Mouse (Mus musculus) A20 (cell line): Measurements from ENCODE around the gene Efna5.
A peak's percentile ranks its signal among the peaks of the same experiment; 100 is the strongest.

ENCODE experiments used
- DNase-seq: peaks from one replicate; pipeline ENCODE4 v3.0.0-alpha.2; 2011; ENCODE audit warnings: low read depth, low spot score

Gene Efna5

DNA sequence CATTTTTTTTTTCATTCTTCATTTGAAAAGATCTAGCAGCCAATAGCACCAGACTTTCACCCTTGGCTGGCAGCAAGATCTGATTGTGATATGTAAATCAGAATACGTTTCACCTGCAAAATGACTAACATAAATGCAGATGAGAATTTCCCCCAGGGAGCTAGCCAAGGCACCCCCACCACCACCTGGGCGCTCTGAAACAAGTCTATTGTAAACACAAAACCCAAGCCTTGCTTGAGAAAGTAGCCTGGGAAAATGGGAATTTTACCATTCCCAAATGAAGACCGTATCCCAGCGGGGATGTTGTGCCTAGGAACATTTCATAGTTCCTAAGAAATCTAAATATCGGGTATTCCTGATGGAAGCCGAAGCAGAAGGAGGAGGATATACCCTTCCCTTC, 92.3 kb downstream of the Efna5 start:
- no peak for DNase-seq

DNA sequence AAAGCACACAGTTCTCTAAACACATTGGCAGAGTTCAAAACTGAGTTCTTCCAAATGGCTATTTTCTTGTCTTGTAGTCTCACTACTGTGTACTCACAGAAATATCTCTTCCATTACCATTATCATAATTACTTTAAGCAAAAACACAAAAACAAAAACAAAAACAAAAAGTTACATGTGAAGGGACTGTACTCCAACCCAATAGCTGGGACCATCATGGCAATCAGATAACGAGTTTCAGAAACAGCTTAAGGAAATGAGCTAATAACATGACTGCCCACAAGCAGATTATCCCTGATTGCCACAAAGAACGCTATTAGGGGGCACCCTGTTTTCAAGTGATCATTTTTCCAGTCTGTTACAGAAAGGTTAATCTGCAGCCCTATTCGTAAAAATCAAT, 93.3 kb downstream of the Efna5 start:
- no peak for DNase-seq

DNA sequence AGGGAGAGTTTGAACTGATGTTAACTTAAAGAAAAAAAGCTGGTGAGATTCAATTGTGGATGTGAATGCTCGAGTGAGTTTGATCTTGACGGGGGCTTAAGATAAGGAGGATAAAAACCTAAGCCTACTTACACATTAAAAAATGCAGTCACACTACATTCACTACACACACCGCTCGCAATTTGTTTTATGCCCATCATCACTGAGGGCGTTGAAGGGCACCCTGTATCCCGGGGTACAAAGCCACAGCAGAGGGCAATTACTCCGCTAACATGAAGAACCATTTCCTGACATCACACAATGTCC, 94.6 kb downstream of the Efna5 start:
- DNase-seq: no peak

DNA sequence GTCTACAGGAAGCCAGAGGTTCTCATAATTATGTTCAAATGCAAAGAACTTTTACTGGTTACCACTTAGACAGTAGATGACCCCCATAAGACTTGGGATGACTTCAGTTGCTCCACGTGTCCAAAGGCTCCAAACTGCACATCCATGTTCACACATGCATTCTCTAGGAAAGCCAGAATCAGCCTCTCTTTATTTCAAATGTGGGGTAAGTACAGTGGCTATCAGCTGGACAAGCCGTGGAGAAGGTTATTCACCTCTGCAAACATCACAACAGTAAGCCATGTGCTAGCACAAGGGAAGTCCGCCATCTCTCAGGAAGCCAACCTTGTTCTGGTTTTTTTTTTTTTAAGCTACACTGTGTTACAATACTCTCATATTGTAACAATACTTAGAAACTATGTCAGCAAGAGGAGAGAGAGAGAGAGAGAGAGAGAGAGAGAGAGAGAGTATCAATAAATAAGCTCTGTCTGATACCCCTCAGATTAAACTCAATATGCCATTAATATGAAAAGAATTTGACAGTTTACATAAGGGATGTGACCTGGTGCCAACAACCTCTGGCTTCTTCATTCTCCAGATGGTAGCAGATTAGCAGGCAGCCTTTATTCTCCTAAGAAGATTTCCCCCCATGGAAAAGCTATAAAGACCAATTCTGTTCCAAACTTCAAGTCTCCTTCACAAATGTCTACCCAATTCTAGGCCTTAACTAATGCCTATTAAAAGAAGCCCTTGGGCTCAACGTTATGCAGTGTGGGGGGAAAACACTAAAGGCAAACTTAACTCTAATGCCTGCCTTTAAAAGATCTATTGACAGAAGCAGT, 95.1 kb downstream of the Efna5 start:
- no peak for DNase-seq

DNA sequence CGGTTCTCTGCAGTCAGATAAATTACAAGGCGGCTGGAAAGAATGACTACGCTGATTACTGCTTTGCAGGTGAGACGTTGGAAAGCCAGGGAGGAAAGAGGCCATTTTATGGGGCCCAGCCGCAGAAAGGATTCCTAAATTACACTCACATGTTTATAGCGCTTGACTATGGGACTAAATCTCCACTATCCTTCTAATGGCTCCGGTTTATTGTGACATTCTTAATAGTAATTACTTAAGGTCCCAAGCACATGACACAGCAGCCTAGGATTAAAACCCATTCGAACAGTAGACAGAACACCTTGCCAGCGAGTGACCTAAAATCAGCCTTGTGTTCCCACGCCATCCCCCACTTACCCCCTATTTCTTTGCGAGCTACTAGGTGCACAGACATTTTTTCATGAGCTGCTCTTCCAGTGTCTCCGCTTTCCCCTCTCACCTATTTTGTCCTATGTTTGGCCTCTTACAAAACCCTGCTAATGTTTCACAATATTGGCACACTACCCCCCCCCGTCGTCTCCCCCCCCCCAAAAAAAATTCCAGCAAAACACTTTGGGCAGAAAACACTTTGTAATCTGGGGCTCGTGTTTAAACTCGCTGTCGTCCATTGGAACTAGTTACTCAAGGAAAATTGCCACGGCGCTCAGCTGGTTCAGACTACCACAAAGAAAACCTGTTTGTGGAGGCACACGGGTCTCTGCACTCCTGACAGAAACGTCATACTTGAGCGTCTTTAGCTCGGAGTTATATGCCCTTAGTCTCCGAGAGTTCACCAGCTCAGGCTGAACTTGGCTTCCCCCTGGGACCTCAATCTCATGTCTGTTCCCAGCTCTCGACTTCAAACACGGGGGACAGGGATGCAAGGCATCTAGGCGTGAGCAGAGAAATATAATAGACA, 96.6 kb downstream of the Efna5 start:
- no peak for DNase-seq

DNA sequence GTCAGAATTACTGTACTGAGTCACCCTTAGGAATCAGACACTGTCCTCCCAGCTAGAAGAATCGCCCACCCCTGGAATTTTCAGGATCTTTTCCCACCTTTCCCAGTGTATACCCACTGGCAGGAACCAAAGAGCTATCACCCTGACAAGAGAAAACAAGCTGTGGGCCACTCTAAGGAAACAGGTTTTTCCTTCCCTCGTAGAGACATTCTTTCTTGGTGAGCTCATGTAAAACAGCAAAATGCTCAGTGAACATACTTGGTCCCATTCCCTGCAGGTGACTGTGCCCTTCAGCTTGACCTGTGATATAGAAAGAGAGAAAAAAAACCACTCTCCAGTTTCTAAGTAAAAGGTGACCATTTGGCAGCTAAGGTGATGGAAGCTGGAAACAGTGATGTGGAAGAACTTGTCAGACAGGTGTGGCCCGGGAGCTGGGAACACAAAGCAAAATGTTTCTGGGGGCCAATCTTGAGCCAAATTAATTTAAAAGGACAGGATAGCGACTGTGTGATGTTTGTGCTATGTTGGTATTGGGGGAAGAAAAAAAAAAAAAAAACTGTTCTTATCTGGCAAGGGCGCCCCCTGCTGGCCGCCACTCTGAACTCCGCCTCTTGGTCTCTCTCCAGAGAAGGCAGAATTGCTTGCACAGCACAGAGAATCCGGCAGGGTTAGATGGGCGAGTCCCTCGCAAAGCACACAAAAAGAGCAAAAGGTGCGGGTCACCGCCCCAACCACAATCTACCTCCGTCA, 97.4 kb downstream of the Efna5 start:
- DNase-seq: peak; percentile 79

DNA sequence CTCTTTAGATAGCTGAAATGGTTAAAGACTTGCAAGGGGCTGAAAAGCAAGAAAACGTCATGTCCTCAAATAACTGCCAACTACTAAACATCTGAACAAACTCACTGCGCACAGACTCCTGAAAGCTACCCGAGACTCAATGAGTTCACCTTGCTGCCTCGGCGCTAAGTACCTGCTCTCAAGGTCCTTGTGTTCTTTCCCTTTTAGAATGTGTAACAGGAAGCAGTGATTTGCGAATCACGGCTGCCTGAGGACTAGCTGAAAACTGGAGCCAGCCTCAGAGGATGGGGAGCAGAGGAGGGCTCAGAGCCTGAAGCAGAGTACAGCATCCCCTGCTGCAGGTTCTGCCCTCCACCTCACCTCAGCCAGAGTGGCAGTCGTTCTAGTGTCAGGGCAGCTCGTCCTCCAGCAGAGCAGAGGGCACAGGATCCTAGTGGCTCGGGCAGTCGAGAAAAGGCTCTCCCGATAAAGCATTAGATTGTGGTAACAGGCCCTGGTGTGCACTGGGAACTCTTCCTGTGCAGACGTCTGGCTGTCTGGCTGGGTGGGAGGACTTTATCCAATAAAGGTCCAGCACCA, 98.2 kb downstream of the Efna5 start:
- no peak for DNase-seq

DNA sequence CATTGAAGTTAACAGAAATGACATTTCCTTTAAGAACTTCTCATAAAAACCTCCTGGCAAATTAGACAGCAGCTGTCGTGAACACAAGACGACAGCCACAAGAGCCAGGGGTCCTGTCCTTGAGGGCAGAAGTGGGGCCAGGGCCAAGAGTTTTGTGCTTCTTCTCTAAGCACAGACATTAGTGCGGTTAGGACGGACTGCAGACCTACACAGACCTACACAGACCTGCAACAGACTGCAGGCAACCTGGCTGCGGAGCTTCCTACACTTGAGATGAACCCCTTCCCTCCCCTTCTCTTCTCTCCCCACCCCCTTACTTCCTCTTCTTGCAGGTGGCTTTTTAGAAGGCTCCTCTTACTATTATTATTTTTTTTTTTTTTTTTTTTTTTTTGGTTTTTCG, 100.0 kb downstream of the Efna5 start:
- peak; percentile 77 for DNase-seq

DNA sequence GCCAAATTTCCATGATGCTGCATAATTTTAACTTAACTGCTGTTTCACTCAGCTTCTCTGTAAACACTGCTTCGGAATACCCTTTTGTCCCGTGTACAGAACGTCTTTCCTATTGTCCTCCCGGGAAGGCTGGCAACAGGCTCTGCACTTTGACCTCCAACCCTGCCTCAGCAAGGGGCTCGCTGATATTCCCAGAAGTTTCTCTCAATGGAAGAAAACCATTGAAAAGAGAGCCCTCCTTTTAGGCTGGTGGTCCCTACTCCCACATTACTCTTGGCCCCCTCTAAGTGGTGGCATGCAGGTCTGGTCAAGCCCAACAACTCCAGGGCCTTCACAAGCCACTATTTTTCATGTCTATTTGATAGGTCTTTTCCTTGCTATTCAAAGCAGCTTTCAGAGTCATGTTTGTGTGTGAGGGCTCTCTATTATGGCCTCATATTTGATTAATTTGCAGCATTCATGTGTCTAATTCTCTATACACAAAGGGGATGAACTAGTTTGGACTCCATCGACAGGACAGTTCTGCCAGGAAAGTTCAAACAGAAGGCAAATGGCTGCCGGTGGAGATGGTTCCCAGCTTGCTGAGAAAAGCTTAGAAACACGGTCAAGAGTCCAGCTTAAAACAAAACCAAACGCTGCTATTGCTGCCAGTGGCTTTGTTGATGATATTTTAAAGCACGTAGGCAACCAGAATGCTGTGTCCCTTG, 103.1 kb downstream of the Efna5 start:
- no peak for DNase-seq

DNA sequence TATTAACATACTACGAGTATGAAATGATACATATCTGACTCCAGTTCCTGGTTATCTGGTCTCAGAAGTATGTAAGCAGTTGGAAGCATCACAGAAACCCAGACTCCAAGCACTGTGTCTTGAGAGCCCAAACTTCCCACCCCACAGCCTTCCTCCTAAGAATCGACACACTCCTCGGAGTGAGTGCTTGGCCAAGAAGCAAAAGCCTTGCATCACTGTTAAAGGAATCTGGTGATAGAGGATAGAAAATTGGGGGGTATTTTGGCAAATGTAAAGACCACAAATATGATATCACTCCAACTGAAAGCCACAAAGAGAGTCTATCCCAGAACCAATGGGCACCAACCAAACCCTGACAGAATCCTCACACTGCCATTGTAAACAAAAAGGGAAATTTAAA, 104.4 kb downstream of the Efna5 start:
- no peak for DNase-seq

DNA sequence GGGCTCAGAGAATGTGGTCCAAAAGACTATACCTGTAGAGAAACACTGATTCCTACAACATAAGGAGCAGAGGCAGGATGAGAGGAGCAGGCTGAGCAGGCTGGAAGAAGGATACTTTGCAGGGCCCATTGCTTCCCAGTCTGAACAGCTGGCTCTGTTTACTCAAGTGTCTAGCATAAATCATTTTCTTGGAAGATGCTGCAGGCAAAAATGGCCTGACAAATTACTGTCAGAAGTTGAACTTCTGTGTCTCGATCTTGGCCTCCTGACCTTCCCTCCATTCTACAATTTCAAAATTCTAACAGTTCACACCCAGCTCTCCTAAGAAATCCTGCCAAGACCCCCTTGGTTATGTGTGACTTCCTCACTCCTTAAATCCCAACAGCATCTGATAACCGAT, 105.1 kb downstream of the Efna5 start:
- DNase-seq: no peak

DNA sequence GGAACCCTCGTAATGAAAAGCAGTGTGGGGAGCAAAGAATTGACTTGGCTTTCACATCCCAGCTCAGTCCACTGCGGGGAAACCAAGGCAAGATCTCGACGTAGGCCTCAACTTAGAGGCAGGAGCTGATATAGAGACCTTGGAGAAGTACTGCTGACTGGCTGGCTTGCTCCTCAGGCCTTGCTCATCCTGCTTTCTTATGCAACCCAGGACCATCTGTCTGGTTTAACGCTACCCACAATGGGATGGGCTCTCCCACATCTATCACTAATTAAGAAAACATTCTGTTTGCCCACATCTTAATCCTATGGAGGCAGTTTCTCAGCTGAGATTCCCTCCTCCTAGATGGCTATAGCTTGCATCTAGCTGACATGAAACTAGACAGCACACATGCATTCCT, 105.7 kb downstream of the Efna5 start:
- DNase-seq: no peak

DNA sequence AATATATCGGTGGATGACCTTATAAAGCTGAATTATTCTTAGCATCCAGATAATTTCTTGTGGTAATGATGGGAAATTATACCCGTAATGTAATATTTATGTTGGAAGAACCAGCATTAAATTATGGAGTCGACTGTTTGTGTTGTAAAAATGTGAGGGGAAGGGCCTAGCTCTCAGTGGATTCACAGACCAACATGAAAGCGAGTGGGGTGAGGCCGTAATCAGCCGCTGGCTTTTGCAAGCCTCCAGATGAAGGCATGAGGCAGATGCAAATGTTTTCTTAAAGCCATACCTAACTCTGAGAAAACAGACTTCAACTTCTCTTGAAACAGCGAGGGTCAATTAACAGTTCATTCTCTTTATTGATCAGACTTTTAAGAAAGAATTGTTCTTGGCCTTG, 106.4 kb downstream of the Efna5 start:
- DNase-seq: no peak

DNA sequence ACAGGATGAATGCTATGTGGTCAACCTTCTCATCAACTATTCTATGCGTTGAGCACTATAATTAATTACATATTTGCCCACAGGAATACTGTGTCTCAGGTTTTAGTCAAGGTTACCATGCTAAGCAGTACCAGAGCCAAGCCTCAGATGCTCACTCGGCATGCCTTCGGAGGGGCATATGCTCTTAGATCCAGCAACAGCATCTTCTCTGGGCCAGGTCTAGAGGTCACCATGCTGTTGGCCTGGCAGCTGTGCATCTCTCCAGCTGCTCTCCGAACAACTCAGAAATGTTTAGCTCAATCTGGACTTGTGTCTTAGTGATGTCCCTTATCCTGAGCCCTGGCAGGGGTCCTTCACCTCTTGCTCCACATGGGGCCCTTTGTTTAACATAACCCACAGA, 114.4 kb downstream of the Efna5 start:
- DNase-seq: no peak

DNA sequence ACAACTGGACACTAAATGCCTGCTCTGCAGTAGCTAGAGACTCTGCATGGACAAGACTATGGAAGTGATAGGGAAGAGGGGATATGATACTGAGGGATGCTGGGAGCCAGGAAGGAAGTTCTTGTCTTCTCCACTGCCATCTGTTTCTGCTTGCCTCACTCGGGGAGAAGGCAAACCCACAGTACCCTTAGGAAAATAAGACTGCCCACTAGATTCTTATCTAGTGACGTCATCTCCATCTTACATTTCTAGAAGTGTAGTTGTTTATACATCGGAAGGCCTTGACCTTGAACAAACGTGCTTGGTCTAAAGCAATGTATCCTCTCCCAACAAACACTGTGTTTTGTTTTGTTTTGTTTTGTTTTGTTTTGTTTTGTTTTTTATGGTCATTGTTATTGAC, 116.0 kb downstream of the Efna5 start:
- DNase-seq: no peak

DNA sequence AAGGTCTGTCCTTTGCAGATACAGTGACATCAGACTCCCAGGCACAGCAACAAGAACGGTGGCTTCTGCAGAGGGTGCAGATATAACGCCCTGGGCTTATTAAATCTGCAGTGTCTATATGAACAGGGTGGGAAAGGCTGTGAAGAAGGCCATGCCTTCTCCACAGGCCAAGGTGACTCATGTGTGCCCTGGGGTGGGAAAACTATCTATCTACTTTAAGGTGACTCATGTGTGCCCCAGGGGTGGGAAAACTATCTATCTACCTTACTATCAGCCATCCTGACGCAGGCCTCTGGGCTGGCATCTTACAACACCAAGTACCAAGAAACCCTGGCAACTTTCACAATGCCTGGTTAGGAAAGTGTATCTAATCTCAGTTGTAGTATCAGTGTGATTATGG, 124.2 kb downstream of the Efna5 start:
- no peak for DNase-seq

DNA sequence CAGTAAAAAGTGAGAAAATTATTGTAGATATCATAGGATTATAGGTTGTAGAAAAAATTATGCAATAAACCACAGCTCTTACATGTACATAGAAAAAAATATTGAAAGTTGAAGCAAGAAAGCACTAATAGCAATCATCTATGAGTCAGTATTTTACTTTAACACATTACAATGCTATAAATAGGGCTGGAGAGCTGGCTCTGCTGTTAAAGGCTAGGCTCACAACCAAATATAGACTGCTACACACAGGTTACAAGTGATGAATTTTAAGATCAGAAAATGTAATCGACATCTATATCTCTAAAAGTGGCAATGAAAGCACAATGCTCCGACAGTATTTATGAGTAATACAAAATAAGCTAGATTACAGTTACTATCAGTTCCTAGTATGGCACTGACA, 125.5 kb downstream of the Efna5 start:
- DNase-seq: no peak

DNA sequence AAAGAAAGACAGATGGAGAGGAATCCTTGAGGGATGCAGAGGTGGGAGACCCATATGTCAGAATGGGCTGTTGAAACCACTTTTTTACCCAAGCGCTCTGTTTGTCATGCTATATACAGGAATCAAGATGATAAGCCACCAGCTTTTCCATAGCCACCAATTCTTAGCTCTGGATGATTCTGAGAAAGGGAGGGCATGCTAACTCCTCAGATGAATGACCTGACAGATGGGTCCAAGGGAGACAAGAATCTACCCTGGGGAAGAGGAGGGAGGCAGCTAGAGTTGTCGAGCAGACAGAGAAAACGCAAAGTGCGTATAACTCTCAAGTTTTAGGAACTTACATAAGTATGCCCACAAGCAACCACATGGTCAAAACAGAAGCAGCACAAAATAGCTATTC, 126.5 kb downstream of the Efna5 start:
- no peak for DNase-seq

DNA sequence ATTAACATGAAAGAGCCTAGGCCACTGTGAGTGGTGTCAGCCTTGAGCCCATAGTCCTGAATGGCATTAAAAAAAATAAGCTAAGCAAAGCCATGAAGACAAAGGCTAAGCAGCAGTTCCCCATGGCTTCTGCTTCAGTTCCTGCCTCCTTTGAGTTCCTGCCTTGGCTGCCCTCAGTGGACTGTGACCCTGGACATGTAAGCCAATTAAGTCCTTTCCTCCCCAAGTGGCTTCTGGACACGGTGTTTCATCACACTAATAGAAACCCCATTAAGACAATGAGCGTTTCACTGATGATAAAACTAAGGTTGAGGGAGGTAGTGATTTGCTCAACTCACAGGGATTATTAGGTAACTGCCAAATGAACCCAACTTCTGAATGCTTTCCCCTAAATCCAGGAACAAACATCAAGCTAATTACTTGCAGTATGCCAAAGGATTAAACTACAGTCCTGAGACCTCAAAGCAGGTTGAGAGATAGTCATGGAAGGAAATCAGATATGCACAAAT, 128.7 kb downstream of the Efna5 start:
- DNase-seq: no peak

DNA sequence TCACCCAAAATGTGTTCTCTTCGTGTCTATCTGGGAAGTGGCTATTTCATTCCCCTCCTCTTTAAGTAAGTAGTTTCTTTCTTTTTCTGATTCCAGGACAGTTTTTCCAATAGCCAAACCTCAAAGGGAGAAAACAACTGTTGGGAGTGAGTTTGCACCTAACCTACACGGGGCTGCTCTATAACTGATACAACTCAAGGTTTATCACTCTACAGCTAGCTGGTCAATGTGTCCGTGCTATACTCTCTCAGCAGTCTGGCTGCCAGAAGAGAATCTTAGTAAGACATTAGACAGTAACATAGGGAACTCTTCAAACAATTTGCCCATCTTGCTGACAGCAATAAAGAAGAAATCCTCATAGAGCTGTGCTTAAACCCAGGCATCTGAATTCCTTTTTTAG, 130.5 kb downstream of the Efna5 start:
- DNase-seq: no peak
